Mouse (Mus musculus): ENCODE results near the gene Sall1.
A peak's percentile ranks its signal among the peaks of the same experiment; 100 is the strongest.

Gene Sall1

GRCm38 (mm10) chr8:89038920-89039319 lies 5.0 kb downstream of the Sall1 start:
- DNase-seq (ENCODE audit: low spot score), result no peak

GRCm38 (mm10) chr8:89037536-89038236 lies 6.3 kb downstream of the Sall1 start:
- DNase-seq (ENCODE audit: low spot score), result peak; percentile 62

GRCm38 (mm10) chr8:89032412-89032811 lies 11.6 kb downstream of the Sall1 start:
- DNase-seq (ENCODE audit: low spot score), result no peak

- DNase-seq (ENCODE audit: low spot score), result no peak
Measured at GRCm38 (mm10) chr8:89028156-89028555, 15.8 kb downstream of the Sall1 start.

- DNase-seq (ENCODE audit: low spot score), result no peak
Measured at GRCm38 (mm10) chr8:89026139-89026520, 17.8 kb downstream of the Sall1 start.

- peak; percentile 66 for DNase-seq (ENCODE audit: low spot score)
Measured at GRCm38 (mm10) chr8:89025281-89026138, 18.5 kb downstream of the Sall1 start.

GRCm38 (mm10) chr8:89024796-89025195 lies 19.2 kb downstream of the Sall1 start:
- no peak for DNase-seq (ENCODE audit: low spot score)

- peak; percentile 76 for DNase-seq (ENCODE audit: low spot score)
Measured at GRCm38 (mm10) chr8:89021139-89021538, 22.8 kb downstream of the Sall1 start.

- DNase-seq (ENCODE audit: low spot score), result no peak
Measured at GRCm38 (mm10) chr8:89017891-89018290, 26.1 kb downstream of the Sall1 start.

- no peak for DNase-seq (ENCODE audit: low spot score)
Measured at GRCm38 (mm10) chr8:89016465-89017070, 27.4 kb downstream of the Sall1 start.

GRCm38 (mm10) chr8:89015539-89015938 lies 28.4 kb downstream of the Sall1 start:
- DNase-seq (ENCODE audit: low spot score), result no peak

- DNase-seq (ENCODE audit: low spot score), result no peak
Measured at GRCm38 (mm10) chr8:89012853-89013534, 31.0 kb downstream of the Sall1 start.

GRCm38 (mm10) chr8:89012024-89012712 lies 31.8 kb downstream of the Sall1 start:
- DNase-seq (ENCODE audit: low spot score), result peak; percentile 46

GRCm38 (mm10) chr8:89008784-89009183 lies 35.2 kb downstream of the Sall1 start:
- no peak for DNase-seq (ENCODE audit: low spot score)

GRCm38 (mm10) chr8:89007114-89007513 lies 36.8 kb downstream of the Sall1 start:
- DNase-seq (ENCODE audit: low spot score), result peak; percentile 76

GRCm38 (mm10) chr8:89006426-89006825 lies 37.5 kb downstream of the Sall1 start:
- DNase-seq (ENCODE audit: low spot score), result peak; percentile 63

GRCm38 (mm10) chr8:89005797-89006196 lies 38.2 kb downstream of the Sall1 start:
- no peak for DNase-seq (ENCODE audit: low spot score)

GRCm38 (mm10) chr8:89004041-89004440 lies 39.9 kb downstream of the Sall1 start:
- no peak for DNase-seq (ENCODE audit: low spot score)

GRCm38 (mm10) chr8:89003336-89003896 lies 40.5 kb downstream of the Sall1 start:
- no peak for DNase-seq (ENCODE audit: low spot score)

GRCm38 (mm10) chr8:89002128-89002527 lies 41.8 kb downstream of the Sall1 start:
- no peak for DNase-seq (ENCODE audit: low spot score)

- no peak for DNase-seq (ENCODE audit: low spot score)
Measured at GRCm38 (mm10) chr8:88997276-88997675, 46.7 kb downstream of the Sall1 start.

Data from embryo, embryonic 10 days (tissue).